Mouse (Mus musculus) embryonic facial prominence, embryonic 14.5 days (tissue): ENCODE measurements around the gene Nckap5l. TPM values are rescaled to one million over a fixed set of nuclear protein-coding genes. Genes with fewer than 3 reads are reported as not detected.

Source experiments
- ATAC-seq: fragments of 200-750 bp; cut with Nextera tagmentation; 2 replicates; pipeline ENCODE4 v1.8.0; 2017; ENCODE audit warnings: low read depth, moderate number of reproducible peaks, moderate TSS enrichment
- DNase-seq: peaks from one replicate; pipeline ENCODE4 v3.0.0-alpha.2; 2015; ENCODE audit warnings: low spot score
- H3K27ac ChIP-seq: fragments of 300-500 bp; sonication (generic); replicated peaks from 2 replicates; pipeline ENCODE4 v1.5.1; 2014; ENCODE audit warnings: low read depth, mild to moderate bottlenecking, low read length, moderate library complexity
- H3K27me3 ChIP-seq: fragments of 300-500 bp; sonication (generic); replicated peaks from 2 replicates; pipeline ENCODE4 v1.6.1; 2014; ENCODE audit warnings: low read length; ENCODE audit not compliant: control insufficient read depth, insufficient read depth
- H3K36me3 ChIP-seq: fragments of 300-500 bp; sonication (generic); 2 replicates; pipeline ENCODE4 v1.6.1; 2014; ENCODE audit warnings: low read length, mixed read lengths; ENCODE audit not compliant: control insufficient read depth, insufficient read depth
- H3K4me1 ChIP-seq: fragments of 300-500 bp; sonication (generic); 2 replicates; pipeline ENCODE4 v1.6.1; 2014; ENCODE audit warnings: antibody characterized with exemption, low read length; ENCODE audit not compliant: control insufficient read depth, insufficient read depth
- H3K4me2 ChIP-seq: fragments of 300-500 bp; sonication (generic); 2 replicates; pipeline ENCODE4 v1.6.1; 2014; ENCODE audit warnings: low read depth, mild to moderate bottlenecking, low read length, moderate library complexity, mixed read lengths
- H3K4me3 ChIP-seq: fragments of 300-500 bp; sonication (generic); 2 replicates; pipeline ENCODE4 v1.5.1; 2014; ENCODE audit warnings: low read depth, mild to moderate bottlenecking, low read length
- H3K9ac ChIP-seq: fragments of 300-500 bp; sonication (generic); 2 replicates; pipeline ENCODE4 v1.6.1; 2014; ENCODE audit warnings: low read depth, mild to moderate bottlenecking, low read length, moderate library complexity, mixed read lengths
- H3K9me3 ChIP-seq: fragments of 300-500 bp; sonication (generic); 2 replicates; pipeline ENCODE4 v1.6.1; 2016; ENCODE audit warnings: low read length; ENCODE audit not compliant: control insufficient read depth
- WGBS: fragments of 180-500 bp; shearing (Covaris S2); extraction: QIAGEN DNeasy Blood & Tissue Kit; methylation state at CpG from one replicate; pipeline ENCODE4 v1.1.7; 2014; 5-methylcytosine and 5-hydroxymethylcytosine counted together
- polyA plus RNA-seq: library from polyadenylated mRNA; unstranded; fragments of >200 nt; fragmentation: Nextera tagmentation; extraction: Ambion mirVana; gene quantifications from 2 replicates; pipeline ENCODE4 v1.2.1, GENCODE M21; 2014

Nckap5l gene
- polyA plus RNA-seq, 1 experiment from 2014 or later, result 12.5 TPM

- Histone ChIP-seq H3K27ac (no peak overlapping the region; the same call in 1 of the 2 replicates), H3K27me3 (no peaks in the 10 kb centered on the region), H3K4me1 (peaks cover 8% of the 10 kb centered on the region), H3K36me3 (peaks cover 11% of the 10 kb centered on the region), H3K9me3 (no peaks in the 10 kb centered on the region), H3K4me3 (no peak overlapping the region), H3K4me2 (no peak overlapping the region), H3K9ac (no peak overlapping the region)
- 31% methylated on average over 17 of the region's 17 CpGs for WGBS
- peak; percentile 34 for DNase-seq
- ATAC-seq, result 0 out of 2 replicates have a peak, but pooled peaks have one; percentile 1
These were observed 39.8 kb downstream of the Nckap5l start for GRCm38 (mm10) chr15:99417692-99418271.

- Histone ChIP-seq H3K27me3 (no peaks in the 10 kb centered on the region), H3K36me3 (peaks cover 3% of the 10 kb centered on the region; the same call in 1 of the 2 replicates), H3K4me1 (peaks cover 8% of the 10 kb centered on the region), H3K9me3 (no peaks in the 10 kb centered on the region), H3K9ac (no peak overlapping the region), H3K27ac (no peak overlapping the region), H3K4me2 (no peak overlapping the region), H3K4me3 (no peak overlapping the region)
- no peak for DNase-seq
- 34% methylated on average over 4 of the region's 4 CpGs for WGBS
- ATAC-seq, result no peak
These were observed 40.6 kb downstream of the Nckap5l start for GRCm38 (mm10) chr15:99416957-99417356.

DNA sequence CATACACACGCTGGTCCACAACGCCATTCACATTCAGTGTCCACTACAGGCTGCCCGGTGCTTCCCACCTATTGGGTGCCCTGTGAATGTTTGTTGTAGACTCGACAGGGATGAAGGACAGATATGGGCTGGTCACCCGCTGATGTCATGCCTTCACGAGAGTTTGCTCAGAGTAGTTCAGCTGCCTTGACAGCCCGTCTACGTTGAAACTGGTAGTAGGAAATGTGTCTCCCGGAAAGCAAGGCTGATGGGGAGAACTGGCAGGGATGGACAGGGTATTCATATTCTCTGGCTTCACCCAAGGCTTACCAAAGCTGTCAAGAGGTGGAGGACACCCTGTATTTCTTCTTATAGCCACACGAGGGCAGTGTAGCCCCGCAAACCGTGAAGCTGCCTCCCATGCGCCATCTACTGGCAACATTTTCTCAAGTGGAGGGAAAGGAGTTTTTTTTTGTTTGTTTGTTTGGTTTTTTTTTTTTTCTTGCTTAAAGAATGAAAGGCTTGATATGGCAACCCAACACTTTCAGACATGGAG is 41.1 kb downstream of the Nckap5l start:
- Histone ChIP-seq H3K4me2 (no peak overlapping the region), H3K9ac (no peak overlapping the region), H3K9me3 (no peaks in the 10 kb centered on the region), H3K36me3 (no peaks in the 10 kb centered on the region), H3K4me3 (no peak overlapping the region), H3K27ac (no peak overlapping the region), H3K27me3 (no peaks in the 10 kb centered on the region), H3K4me1 (peaks cover 8% of the 10 kb centered on the region)
- 22% methylated on average over 13 of the region's 13 CpGs for WGBS
- peak; percentile 82 for DNase-seq
- no peak for ATAC-seq

DNA sequence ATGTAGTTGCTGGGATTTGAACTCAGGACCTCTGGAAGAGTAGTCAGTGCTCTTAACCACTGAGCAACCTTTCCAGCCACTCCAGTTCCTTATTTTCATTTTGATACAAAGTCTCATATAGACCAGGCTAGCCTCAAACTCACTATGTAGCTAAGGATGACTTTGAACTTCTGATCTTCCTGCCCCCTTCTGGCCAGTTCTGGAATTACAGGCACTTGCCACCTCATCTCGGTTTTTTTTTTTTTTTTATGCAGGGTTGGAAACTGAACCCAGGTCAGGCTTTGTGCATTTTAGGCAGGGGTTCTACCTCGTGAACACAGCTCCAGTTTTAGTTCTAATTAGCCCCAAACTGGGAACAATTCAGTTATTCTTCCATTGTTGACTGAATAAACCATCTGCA is 41.8 kb downstream of the Nckap5l start:
- Histone ChIP-seq H3K4me3 (no peak overlapping the region), H3K36me3 (no peaks in the 10 kb centered on the region), H3K9ac (no peak overlapping the region), H3K27ac (no peak overlapping the region), H3K9me3 (no peaks in the 10 kb centered on the region), H3K4me2 (no peak overlapping the region), H3K27me3 (no peaks in the 10 kb centered on the region), H3K4me1 (peaks cover 3% of the 10 kb centered on the region)
- 22% methylated on average over 2 of the region's 2 CpGs for WGBS
- ATAC-seq, result no peak
- DNase-seq, result no peak

GRCm38 (mm10) chr15:99411747-99412146 is 45.8 kb downstream of the Nckap5l start:
- Histone ChIP-seq H3K36me3 (peaks cover 40% of the 10 kb centered on the region), H3K9ac (no peak overlapping the region), H3K27ac (no peak overlapping the region), H3K4me2 (no peak overlapping the region), H3K4me1 (no peaks in the 10 kb centered on the region), H3K4me3 (no peak overlapping the region), H3K27me3 (no peaks in the 10 kb centered on the region), H3K9me3 (no peaks in the 10 kb centered on the region)
- ATAC-seq, result no peak
- 59% methylated on average over 14 of the region's 14 CpGs for WGBS
- no peak for DNase-seq

GRCm38 (mm10) chr15:99408845-99409244 is 48.7 kb downstream of the Nckap5l start:
- ATAC-seq, result no peak
- no peak for DNase-seq
- WGBS, result 82% methylated on average over 9 of the region's 9 CpGs
- Histone ChIP-seq H3K36me3 (peaks cover 69% of the 10 kb centered on the region), H3K4me3 (no peak overlapping the region), H3K27ac (no peak overlapping the region), H3K4me2 (no peak overlapping the region), H3K9ac (no peak overlapping the region), H3K27me3 (no peaks in the 10 kb centered on the region), H3K4me1 (no peaks in the 10 kb centered on the region), H3K9me3 (no peaks in the 10 kb centered on the region)

DNA sequence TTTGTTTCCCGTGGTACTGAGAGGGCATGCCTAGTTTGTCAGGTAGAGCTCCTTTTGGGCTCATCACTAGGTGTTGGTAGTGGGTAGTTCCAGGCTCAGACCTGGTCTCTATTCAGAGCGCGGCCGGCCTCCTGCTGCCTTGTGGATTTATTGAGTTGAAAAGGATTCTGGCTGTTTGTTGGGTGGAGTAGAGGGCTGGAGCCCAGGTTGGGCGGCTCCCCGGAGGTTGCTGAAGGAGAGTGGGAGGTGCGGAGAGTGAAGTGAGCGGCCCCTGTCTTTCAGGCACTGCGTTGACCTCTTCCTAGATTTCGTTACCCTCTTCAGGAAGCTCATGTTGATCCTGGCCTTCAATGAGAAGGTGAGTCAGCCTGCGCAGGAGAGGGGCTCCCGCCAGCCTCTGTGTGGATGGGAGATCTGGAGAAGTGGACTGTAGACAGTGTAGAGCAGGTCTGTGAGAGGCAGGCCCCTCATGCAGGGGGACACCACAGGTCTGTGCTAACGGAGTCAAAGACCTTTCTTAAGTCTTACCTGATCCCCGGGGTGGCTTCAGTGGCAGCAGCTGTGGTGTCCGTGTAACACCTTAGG is 50.5 kb downstream of the Nckap5l start:
- Histone ChIP-seq H3K9me3 (no peaks in the 10 kb centered on the region), H3K27ac (no peak overlapping the region), H3K27me3 (no peaks in the 10 kb centered on the region), H3K4me1 (no peaks in the 10 kb centered on the region), H3K9ac (no peak overlapping the region), H3K36me3 (peaks cover 82% of the 10 kb centered on the region), H3K4me3 (no peak overlapping the region), H3K4me2 (no peak overlapping the region)
- WGBS, result 91% methylated on average over 15 of the region's 15 CpGs
- DNase-seq (no peak), ATAC-seq (no peak)

- ATAC-seq (no peak), DNase-seq (no peak)
- H3K4me3 ChIP-seq, result no peak overlapping the region
- no peaks in the 10 kb centered on the region for H3K9me3 ChIP-seq
- H3K4me2 ChIP-seq, result no peak overlapping the region
- no peaks in the 10 kb centered on the region for H3K4me1 ChIP-seq
- H3K27me3 ChIP-seq, result no peaks in the 10 kb centered on the region
- no peak overlapping the region for H3K9ac ChIP-seq
- H3K36me3 ChIP-seq, result peaks cover 83% of the 10 kb centered on the region
- no peak overlapping the region for H3K27ac ChIP-seq
- 89% methylated on average over 9 of the region's 9 CpGs for WGBS
These were observed 52.4 kb downstream of the Nckap5l start for GRCm38 (mm10) chr15:99405150-99405549.
